Mouse (Mus musculus) ES-E14 (cell line): Measurements from ENCODE around the gene Hbb-bh1.

Experiments used
- CHD2 ChIP-seq: IDR thresholded peaks from 2 replicates; pipeline ENCODE4 v1.6.1; 2014; ENCODE audit warnings: mild to moderate bottlenecking, low read depth, low read length, inconsistent platforms
- HCFC1 ChIP-seq: IDR thresholded peaks from 2 replicates; pipeline ENCODE4 v1.6.1; 2012; ENCODE audit warnings: low read length, inconsistent platforms, borderline replicate concordance; ENCODE audit not compliant: insufficient read depth
- ZC3H11A ChIP-seq: IDR thresholded peaks from 2 replicates; pipeline ENCODE4 v1.6.1; 2012; ENCODE audit warnings: low read depth, mild to moderate bottlenecking, inconsistent platforms, low read length, borderline replicate concordance
- ZNF384 ChIP-seq: IDR thresholded peaks from 2 replicates; pipeline ENCODE4 v1.6.1; 2012; ENCODE audit warnings: low read depth, low read length, inconsistent platforms

DNA sequence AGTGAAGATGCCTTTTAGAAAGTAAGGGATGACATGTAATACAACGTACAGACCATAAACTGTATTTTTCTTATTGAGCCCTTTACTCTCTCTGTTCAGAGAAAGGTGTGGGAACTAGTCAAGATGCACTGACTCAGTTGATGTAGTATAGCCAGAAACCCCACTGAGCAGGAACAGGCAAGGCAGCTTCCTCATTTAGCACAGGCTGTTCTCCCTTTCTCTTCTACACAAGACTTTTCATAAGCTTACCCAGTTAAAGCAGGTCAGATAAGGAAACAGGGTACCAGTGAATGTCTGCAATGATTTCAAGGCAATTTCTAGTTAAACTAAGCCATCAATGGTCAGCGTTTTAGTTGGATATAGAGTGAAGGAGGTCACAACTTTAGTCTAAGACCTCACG lies 18.6 kb upstream of the Hbb-bh1 start:
- TF ChIP-seq ZC3H11A, result no peak
- TF ChIP-seq CHD2, result no peak
- no peak for TF ChIP-seq HCFC1
- no peak for TF ChIP-seq ZNF384
